Mouse (Mus musculus) heart, postnatal 0 days (tissue): ENCODE data around the gene Rora. TPM values are rescaled to one million over a fixed set of nuclear protein-coding genes. Genes with fewer than 3 reads are reported as not detected.

Source experiments
- ATAC-seq: fragments of 200-750 bp; cut with Nextera tagmentation; 2 replicates; pipeline ENCODE4 v1.8.0; 2017; ENCODE audit warnings: low read depth, moderate number of reproducible peaks, moderate library complexity; ENCODE audit not compliant: insufficient read depth
- DNase-seq: peaks from one replicate; pipeline ENCODE4 v3.0.0-alpha.2; 2016; ENCODE audit warnings: low spot score
- H3K27ac ChIP-seq: fragments of 300-500 bp; sonication (generic); 2 replicates; pipeline ENCODE4 v1.5.1; 2014; ENCODE audit warnings: low read depth, mild to moderate bottlenecking
- H3K27me3 ChIP-seq: fragments of 300-500 bp; sonication (generic); 2 replicates; pipeline ENCODE4 v1.6.1; 2014; ENCODE audit warnings: low read length, mixed read lengths; ENCODE audit not compliant: control insufficient read depth, insufficient read depth
- H3K36me3 ChIP-seq: fragments of 300-500 bp; sonication (generic); replicated peaks from 2 replicates; pipeline ENCODE4 v1.6.1; 2014; ENCODE audit warnings: low read length, mixed read lengths; ENCODE audit not compliant: control insufficient read depth, insufficient read depth
- H3K4me1 ChIP-seq: fragments of 300-500 bp; sonication (generic); 2 replicates; pipeline ENCODE4 v1.6.1; 2014; ENCODE audit warnings: antibody characterized with exemption; ENCODE audit not compliant: control insufficient read depth, insufficient read depth
- H3K4me2 ChIP-seq: fragments of 300-500 bp; sonication (generic); 2 replicates; pipeline ENCODE4 v1.6.1; 2014; ENCODE audit warnings: low read depth, mild to moderate bottlenecking, low read length, moderate library complexity
- H3K4me3 ChIP-seq: fragments of 300-500 bp; sonication (generic); 2 replicates; pipeline ENCODE4 v1.5.1; 2014; ENCODE audit warnings: low read depth, low read length
- H3K9ac ChIP-seq: fragments of 300-500 bp; sonication (generic); replicated peaks from 2 replicates; pipeline ENCODE4 v1.6.1; 2014; ENCODE audit warnings: low read depth, low read length, mixed read lengths
- H3K9me3 ChIP-seq: fragments of 300-500 bp; sonication (generic); replicated peaks from 2 replicates; pipeline ENCODE4 v1.6.1; 2016; ENCODE audit warnings: low read length; ENCODE audit not compliant: control insufficient read depth
- CTCF ChIP-seq: IDR thresholded peaks from 2 replicates; pipeline ENCODE4 v1.5.1; 2016; ENCODE audit warnings: antibody characterized with exemption, control low read depth, low read depth
- EP300 ChIP-seq: IDR thresholded peaks from 2 replicates; pipeline ENCODE4 v1.6.1; 2016; ENCODE audit warnings: antibody characterized with exemption, low read depth
- WGBS: fragments of 180-500 bp; shearing (Covaris S2); extraction: QIAGEN DNeasy Blood & Tissue Kit; methylation state at CpG from one replicate; pipeline ENCODE4 v1.1.7; 2014; 5-methylcytosine and 5-hydroxymethylcytosine counted together
- polyA plus RNA-seq: library from polyadenylated mRNA; unstranded; fragments of >200 nt; fragmentation: Nextera tagmentation; extraction: Ambion mirVana; gene quantifications from 2 replicates; pipeline ENCODE4 v1.2.1, GENCODE M21; 2015
- total RNA-seq: library from RNA; depleted of rRNA; stranded (reverse); fragments of >200 nt; gene quantifications from 2 replicates; pipeline ENCODE4 v1.2.3, GENCODE M21; 2014; ENCODE audit warnings: low replicate concordance

Gene Rora
- total and polyA plus RNA-seq, 2 experiments from 2014 or later, result 7.9 to 9.8 TPM

- Histone ChIP-seq H3K9ac (no peak overlapping the region), H3K9me3 (no peaks in the 10 kb centered on the region), H3K4me2 (no peak overlapping the region), H3K27ac (no peak overlapping the region), H3K27me3 (no peaks in the 10 kb centered on the region), H3K36me3 (no peaks in the 10 kb centered on the region), H3K4me1 (no peaks in the 10 kb centered on the region), H3K4me3 (no peak overlapping the region)
- ATAC-seq (peak; percentile 17; the same call in 1 of the 2 replicates), DNase-seq (peak; percentile 40)
- no peak for TF ChIP-seq EP300
- peak; percentile 90 for TF ChIP-seq CTCF
- WGBS, result 29% methylated on average over 3 of the region's 3 CpGs
These were observed 704.2 kb downstream of the Rora start for GRCm38 (mm10) chr9:69357834-69358233.

GRCm38 (mm10) chr9:69358797-69359196 lies 705.2 kb downstream of the Rora start:
- Histone ChIP-seq H3K27me3 (no peaks in the 10 kb centered on the region), H3K4me2 (no peak overlapping the region), H3K4me1 (no peaks in the 10 kb centered on the region), H3K9ac (no peak overlapping the region), H3K27ac (no peak overlapping the region), H3K4me3 (no peak overlapping the region), H3K9me3 (no peaks in the 10 kb centered on the region), H3K36me3 (no peaks in the 10 kb centered on the region)
- WGBS, result 85% methylated on average over 6 of the region's 6 CpGs
- ATAC-seq (no peak), DNase-seq (no peak)
- no peak for TF ChIP-seq EP300
- no peak for TF ChIP-seq CTCF

- Histone ChIP-seq H3K4me3 (no peak overlapping the region), H3K9me3 (no peaks in the 10 kb centered on the region), H3K36me3 (peaks cover 8% of the 10 kb centered on the region; the same call in 1 of the 2 replicates), H3K4me2 (no peak overlapping the region), H3K9ac (no peak overlapping the region), H3K4me1 (no peaks in the 10 kb centered on the region), H3K27me3 (no peaks in the 10 kb centered on the region), H3K27ac (no peak overlapping the region)
- WGBS, result 72% methylated on average over 8 of the region's 8 CpGs
- ATAC-seq, result no peak
- DNase-seq, result no peak
- TF ChIP-seq EP300 (no peak), CTCF (no peak)
These were observed 708.4 kb downstream of the Rora start for GRCm38 (mm10) chr9:69361951-69362445.

GRCm38 (mm10) chr9:69362766-69363165 lies 709.2 kb downstream of the Rora start:
- Histone ChIP-seq H3K27me3 (no peaks in the 10 kb centered on the region), H3K4me3 (no peak overlapping the region), H3K36me3 (peaks cover 8% of the 10 kb centered on the region; the same call in 1 of the 2 replicates), H3K27ac (no peak overlapping the region), H3K4me1 (no peaks in the 10 kb centered on the region), H3K4me2 (no peak overlapping the region), H3K9me3 (no peaks in the 10 kb centered on the region), H3K9ac (no peak overlapping the region)
- 56% methylated on average over 4 of the region's 4 CpGs for WGBS
- DNase-seq (no peak), ATAC-seq (no peak)
- TF ChIP-seq EP300, result no peak
- TF ChIP-seq CTCF, result no peak

GRCm38 (mm10) chr9:69364117-69364516 lies 710.5 kb downstream of the Rora start:
- WGBS, result 68% methylated on average over 16 of the region's 16 CpGs
- ATAC-seq (no peak), DNase-seq (no peak)
- H3K4me2 ChIP-seq, result no peak overlapping the region
- no peak overlapping the region for H3K4me3 ChIP-seq
- H3K9me3 ChIP-seq, result no peaks in the 10 kb centered on the region
- no peak overlapping the region for H3K9ac ChIP-seq
- H3K27ac ChIP-seq, result no peak overlapping the region
- TF ChIP-seq EP300, result no peak
- no peak for TF ChIP-seq CTCF
- H3K4me1 ChIP-seq, result no peaks in the 10 kb centered on the region
- H3K27me3 ChIP-seq, result no peaks in the 10 kb centered on the region
- peaks cover 8% of the 10 kb centered on the region; the same call in 1 of the 2 replicates for H3K36me3 ChIP-seq

- H3K4me1 ChIP-seq, result no peaks in the 10 kb centered on the region
- no peaks in the 10 kb centered on the region for H3K9me3 ChIP-seq
- DNase-seq (no peak), ATAC-seq (no peak)
- no peak overlapping the region for H3K27ac ChIP-seq
- TF ChIP-seq EP300 (no peak), CTCF (no peak)
- 63% methylated on average over 4 of the region's 4 CpGs for WGBS
- no peaks in the 10 kb centered on the region for H3K27me3 ChIP-seq
- no peak overlapping the region for H3K4me2 ChIP-seq
- H3K36me3 ChIP-seq, result peaks cover 8% of the 10 kb centered on the region; the same call in 1 of the 2 replicates
- H3K4me3 ChIP-seq, result no peak overlapping the region
- no peak overlapping the region for H3K9ac ChIP-seq
These were observed 713.5 kb downstream of the Rora start for GRCm38 (mm10) chr9:69367055-69367454.
